Mouse (Mus musculus) neural tube, embryonic 15.5 days (tissue): ENCODE measurements around the gene Sgms1. TPM values are rescaled to one million over a fixed set of nuclear protein-coding genes. Genes with fewer than 3 reads are reported as not detected.

ENCODE experiments used
- ATAC-seq: fragments of 200-750 bp; cut with Nextera tagmentation; 2 replicates; pipeline ENCODE4 v1.8.0; 2017; ENCODE audit warnings: mild to moderate bottlenecking, moderate TSS enrichment, moderate library complexity; ENCODE audit not compliant: low FRiP score
- H3K27ac ChIP-seq: fragments of 300-500 bp; sonication (generic); replicated peaks from 2 replicates; pipeline ENCODE4 v1.5.1; 2015; ENCODE audit warnings: mild to moderate bottlenecking, inconsistent platforms
- H3K27me3 ChIP-seq: fragments of 300-500 bp; sonication (generic); replicated peaks from 2 replicates; pipeline ENCODE4 v1.6.1; 2015; ENCODE audit warnings: inconsistent platforms
- H3K36me3 ChIP-seq: fragments of 300-500 bp; sonication (generic); 2 replicates; pipeline ENCODE4 v1.6.1; 2015; ENCODE audit warnings: inconsistent platforms
- H3K4me1 ChIP-seq: fragments of 300-500 bp; sonication (generic); 2 replicates; pipeline ENCODE4 v1.6.1; 2015; ENCODE audit warnings: inconsistent platforms
- H3K4me2 ChIP-seq: fragments of 300-500 bp; sonication (generic); 2 replicates; pipeline ENCODE4 v1.6.1; 2015; ENCODE audit warnings: inconsistent platforms, mild to moderate bottlenecking, moderate library complexity
- H3K4me3 ChIP-seq: fragments of 300-500 bp; sonication (generic); replicated peaks from 2 replicates; pipeline ENCODE4 v1.5.1; 2015; ENCODE audit warnings: mild to moderate bottlenecking, inconsistent platforms
- H3K9ac ChIP-seq: fragments of 300-500 bp; sonication (generic); replicated peaks from 2 replicates; pipeline ENCODE4 v1.6.1; 2015; ENCODE audit warnings: mild to moderate bottlenecking, inconsistent platforms
- H3K9me3 ChIP-seq: fragments of 300-500 bp; sonication (generic); replicated peaks from 2 replicates; pipeline ENCODE4 v1.6.1; 2016; ENCODE audit warnings: inconsistent platforms
- WGBS: fragments of 180-500 bp; shearing (Covaris S2); methylation state at CpG from one replicate; pipeline ENCODE4 v1.1.7; 2015; ENCODE audit warnings: mixed read lengths; 5-methylcytosine and 5-hydroxymethylcytosine counted together
- polyA plus RNA-seq: library from polyadenylated mRNA; unstranded; fragments of >200 nt; fragmentation: Nextera tagmentation; extraction: Ambion mirVana; gene quantifications from 2 replicates; pipeline ENCODE4 v1.2.1, GENCODE M21; 2015

The Sgms1 gene
- polyA plus RNA-seq, 1 experiment from 2014 or later = 24.6 TPM

- H3K4me1 ChIP-seq = no peaks in the 10 kb centered on the region
- no peaks in the 10 kb centered on the region for H3K36me3 ChIP-seq
- no peak overlapping the region for H3K27ac ChIP-seq
- no peaks in the 10 kb centered on the region for H3K27me3 ChIP-seq
- 87% methylated on average over 3 of the region's 3 CpGs for WGBS
- no peak for ATAC-seq
- H3K4me3 ChIP-seq = no peak overlapping the region
- no peak overlapping the region for H3K4me2 ChIP-seq
- no peak overlapping the region for H3K9ac ChIP-seq
- H3K9me3 ChIP-seq = no peaks in the 10 kb centered on the region
These were observed 197.9 kb downstream of the Sgms1 start for GRCm38 (mm10) chr19:32191596-32191995.

- no peak for ATAC-seq
- H3K27ac ChIP-seq = no peak overlapping the region
- H3K4me1 ChIP-seq = no peaks in the 10 kb centered on the region
- H3K4me3 ChIP-seq = no peak overlapping the region
- 92% methylated on average over 6 of the region's 6 CpGs for WGBS
- no peaks in the 10 kb centered on the region for H3K27me3 ChIP-seq
- H3K4me2 ChIP-seq = no peak overlapping the region
- no peak overlapping the region for H3K9ac ChIP-seq
- H3K36me3 ChIP-seq = no peaks in the 10 kb centered on the region
- no peaks in the 10 kb centered on the region for H3K9me3 ChIP-seq
These were observed 199.6 kb downstream of the Sgms1 start for GRCm38 (mm10) chr19:32189961-32190360.

- Histone ChIP-seq H3K27me3 (no peaks in the 10 kb centered on the region), H3K4me3 (no peak overlapping the region), H3K4me2 (no peak overlapping the region), H3K27ac (no peak overlapping the region), H3K9ac (no peak overlapping the region), H3K36me3 (no peaks in the 10 kb centered on the region), H3K9me3 (no peaks in the 10 kb centered on the region), H3K4me1 (no peaks in the 10 kb centered on the region)
- ATAC-seq = no peak
- WGBS = 81% methylated on average over 5 of the region's 5 CpGs
These were observed 200.5 kb downstream of the Sgms1 start for GRCm38 (mm10) chr19:32189036-32189436.

GRCm38 (mm10) chr19:32186594-32187092 is 202.9 kb downstream of the Sgms1 start:
- Histone ChIP-seq H3K27me3 (no peaks in the 10 kb centered on the region), H3K9ac (no peak overlapping the region), H3K4me1 (no peaks in the 10 kb centered on the region), H3K36me3 (no peaks in the 10 kb centered on the region), H3K4me3 (no peak overlapping the region), H3K27ac (no peak overlapping the region; the same call in 1 of the 2 replicates), H3K4me2 (no peak overlapping the region), H3K9me3 (no peaks in the 10 kb centered on the region)
- no peak for ATAC-seq
- WGBS = 80% methylated on average over 8 of the region's 8 CpGs

- H3K4me3 ChIP-seq = no peak overlapping the region
- no peaks in the 10 kb centered on the region for H3K36me3 ChIP-seq
- H3K4me1 ChIP-seq = no peaks in the 10 kb centered on the region
- H3K4me2 ChIP-seq = no peak overlapping the region
- no peaks in the 10 kb centered on the region for H3K27me3 ChIP-seq
- no peaks in the 10 kb centered on the region for H3K9me3 ChIP-seq
- WGBS = 97% methylated on average over 4 of the region's 4 CpGs
- no peak for ATAC-seq
- H3K9ac ChIP-seq = no peak overlapping the region
- no peak overlapping the region for H3K27ac ChIP-seq
These were observed 206.5 kb downstream of the Sgms1 start for GRCm38 (mm10) chr19:32183005-32183404.

- no peak overlapping the region for H3K4me2 ChIP-seq
- WGBS = 89% methylated on average over 5 of the region's 5 CpGs
- no peak for ATAC-seq
- H3K36me3 ChIP-seq = no peaks in the 10 kb centered on the region
- H3K4me3 ChIP-seq = no peak overlapping the region
- no peak overlapping the region for H3K9ac ChIP-seq
- no peaks in the 10 kb centered on the region for H3K4me1 ChIP-seq
- H3K27me3 ChIP-seq = no peaks in the 10 kb centered on the region
- no peaks in the 10 kb centered on the region for H3K9me3 ChIP-seq
- H3K27ac ChIP-seq = no peak overlapping the region
These were observed 207.0 kb downstream of the Sgms1 start for GRCm38 (mm10) chr19:32182471-32182870.

GRCm38 (mm10) chr19:32181721-32182394 is 207.7 kb downstream of the Sgms1 start:
- Histone ChIP-seq H3K27ac (no peak overlapping the region), H3K36me3 (no peaks in the 10 kb centered on the region), H3K4me3 (no peak overlapping the region), H3K4me2 (no peak overlapping the region), H3K27me3 (no peaks in the 10 kb centered on the region), H3K4me1 (no peaks in the 10 kb centered on the region), H3K9me3 (no peaks in the 10 kb centered on the region), H3K9ac (no peak overlapping the region)
- ATAC-seq = no peak
- 90% methylated on average over 12 of the region's 12 CpGs for WGBS

GRCm38 (mm10) chr19:32180756-32181674 is 208.5 kb downstream of the Sgms1 start:
- 79% methylated on average over 14 of the region's 14 CpGs for WGBS

GRCm38 (mm10) chr19:32179978-32180413 is 209.5 kb downstream of the Sgms1 start:
- H3K27ac ChIP-seq = no peak overlapping the region

More at GRCm38 (mm10) chr19:32180756-32181674, 208.5 kb downstream of the Sgms1 start:
- ATAC-seq = no peak
- Histone ChIP-seq H3K9ac (no peak overlapping the region), H3K27me3 (no peaks in the 10 kb centered on the region), H3K36me3 (no peaks in the 10 kb centered on the region), H3K4me3 (no peak overlapping the region), H3K27ac (no peak overlapping the region), H3K9me3 (no peaks in the 10 kb centered on the region), H3K4me1 (no peaks in the 10 kb centered on the region), H3K4me2 (no peak overlapping the region)

GRCm38 (mm10) chr19:32179514-32179913 is 210.0 kb downstream of the Sgms1 start:
- no peak overlapping the region for H3K4me2 ChIP-seq

More at GRCm38 (mm10) chr19:32179978-32180413, 209.5 kb downstream of the Sgms1 start:
- no peak for ATAC-seq
- H3K9ac ChIP-seq = no peak overlapping the region
- no peaks in the 10 kb centered on the region for H3K27me3 ChIP-seq
- WGBS = 70% methylated on average over 5 of the region's 5 CpGs
- H3K4me2 ChIP-seq = no peak overlapping the region
- no peak overlapping the region for H3K4me3 ChIP-seq
- H3K36me3 ChIP-seq = no peaks in the 10 kb centered on the region
- H3K9me3 ChIP-seq = no peaks in the 10 kb centered on the region
- no peaks in the 10 kb centered on the region for H3K4me1 ChIP-seq

GRCm38 (mm10) chr19:32178161-32178560 is 211.4 kb downstream of the Sgms1 start:
- Histone ChIP-seq H3K4me2 (no peak overlapping the region), H3K9me3 (no peaks in the 10 kb centered on the region), H3K4me3 (no peak overlapping the region), H3K4me1 (no peaks in the 10 kb centered on the region), H3K9ac (no peak overlapping the region), H3K27me3 (no peaks in the 10 kb centered on the region), H3K36me3 (no peaks in the 10 kb centered on the region), H3K27ac (no peak overlapping the region)
- no peak for ATAC-seq
- WGBS = 93% methylated on average over 2 of the region's 2 CpGs

More at GRCm38 (mm10) chr19:32179514-32179913, 210.0 kb downstream of the Sgms1 start:
- Histone ChIP-seq H3K4me1 (no peaks in the 10 kb centered on the region), H3K4me3 (no peak overlapping the region), H3K9ac (no peak overlapping the region), H3K36me3 (no peaks in the 10 kb centered on the region), H3K27ac (no peak overlapping the region), H3K9me3 (no peaks in the 10 kb centered on the region), H3K27me3 (no peaks in the 10 kb centered on the region)
- 77% methylated on average over 4 of the region's 4 CpGs for WGBS
- ATAC-seq = no peak
